Mouse (Mus musculus) bone marrow, adult 2 months (tissue): ENCODE results near the gene Tk2. TPM values are rescaled to one million over a fixed set of nuclear protein-coding genes. Genes with fewer than 3 reads are reported as not detected.

Experiments used
- H3K27ac ChIP-seq: fragments of 200-500 bp; 2 replicates; pipeline ENCODE4 v1.5.1; 2012; ENCODE audit warnings: low read depth, mild to moderate bottlenecking, control low read depth, inconsistent platforms, low read length; ENCODE audit not compliant: control insufficient read depth, poor library complexity, insufficient read depth
- H3K4me1 ChIP-seq: fragments of 200-500 bp; 2 replicates; pipeline ENCODE4 v1.6.1; 2011; ENCODE audit warnings: low read length; ENCODE audit not compliant: control insufficient read depth, insufficient read depth
- H3K4me3 ChIP-seq: fragments of 200-500 bp; replicated peaks from 2 replicates; pipeline ENCODE3; 2011; ENCODE audit warnings: mild to moderate bottlenecking, low read depth, low read length, control low read depth; ENCODE audit not compliant: control insufficient read depth
- CTCF ChIP-seq: fragments of 200-500 bp; IDR thresholded peaks from 2 replicates; pipeline ENCODE4 v1.5.1; 2011; ENCODE audit warnings: low read length, control low read depth; ENCODE audit not compliant: control insufficient read depth, insufficient read depth
- POLR2A ChIP-seq: fragments of 200-500 bp; IDR thresholded peaks from 2 replicates; pipeline ENCODE4 v1.6.1; 2011; ENCODE audit warnings: low read depth, mild to moderate bottlenecking, control low read depth, low read length, borderline replicate concordance; ENCODE audit not compliant: control insufficient read depth
- WGBS: fragments of 180-500 bp; shearing (Covaris S2); methylation state at CpG from one replicate; pipeline ENCODE4 v1.1.7; 2018; 5-methylcytosine and 5-hydroxymethylcytosine counted together
- polyA plus RNA-seq: library from polyadenylated mRNA; stranded (reverse); fragments of >200 nt; gene quantifications from 2 replicates; pipeline ENCODE4 v1.2.4, GENCODE M21; 2011; ENCODE audit warnings: low replicate concordance; ENCODE audit not compliant: missing spikeins, insufficient read depth, insufficient read length

The Tk2 gene
- polyA plus RNA-seq, 1 experiment = 32.7 TPM

GRCm38 (mm10) chr8:104177054-104177453, 71.3 kb downstream of the Tk2 start:
- TF ChIP-seq CTCF (no peak), POLR2A (no peak)
- no peak overlapping the region for H3K4me3 ChIP-seq
- 81% methylated on average over 4 of the region's 4 CpGs for WGBS

More at GRCm38 (mm10) chr8:104177054-104177453, 71.3 kb downstream of the Tk2 start:
- no peak overlapping the region for H3K27ac ChIP-seq
- H3K4me1 ChIP-seq = no peaks in the 10 kb centered on the region

Other genes starting within 250 kb of the Tk2 start
- 1.00 and 2.2 TPM in 2 replicates for gene Cdh5, start 146.9 kb downstream of the Tk2 start, polyA plus RNA-seq
- gene Bean1, start 78.1 kb downstream of the Tk2 start, polyA plus RNA-seq = 0.54 and 2.6 TPM in 2 replicates
- 12.0 and 63.8 TPM in 2 replicates for gene Cklf, start 2.3 kb upstream of the Tk2 start, polyA plus RNA-seq
- not detected in 2 replicates for gene Cmtm2a, start 44.6 kb upstream of the Tk2 start, polyA plus RNA-seq
- gene Gm45711, start 61.5 kb upstream of the Tk2 start, polyA plus RNA-seq = not detected in 2 replicates
- 2.2 TPM in 1 of 2 replicates, not detected in the other for gene Cmtm1, start 61.6 kb upstream of the Tk2 start, polyA plus RNA-seq
- gene Gm11020, start 73.0 kb upstream of the Tk2 start, polyA plus RNA-seq = not detected in 2 replicates
- not detected in 2 replicates for gene Cmtm2b, start 73.7 kb upstream of the Tk2 start, polyA plus RNA-seq
- 21.4 and 22.8 TPM in 2 replicates for gene Cmtm3, start 90.9 kb upstream of the Tk2 start, polyA plus RNA-seq
- 0.50 and 2.4 TPM in 2 replicates for gene Cmtm4, start 147.2 kb upstream of the Tk2 start, polyA plus RNA-seq
- 25.4 and 28.5 TPM in 2 replicates for gene Dync1li2, start 194.5 kb upstream of the Tk2 start, polyA plus RNA-seq